Mouse (Mus musculus) heart, adult 2 months (tissue): Measurements from ENCODE around the gene Egln3.

ENCODE experiments used
- CTCF ChIP-seq: fragments of 200-600 bp; IDR thresholded peaks from 2 replicates; pipeline ENCODE4 v1.8.1; 2022; ENCODE audit warnings: antibody characterized with exemption, mild to moderate bottlenecking, moderate library complexity
- EP300 ChIP-seq: fragments of 200-500 bp; IDR thresholded peaks from 2 replicates; pipeline ENCODE4 v1.6.1; 2011; ENCODE audit warnings: low read depth, low read length, control low read depth; ENCODE audit not compliant: insufficient read depth
- POLR2A ChIP-seq: fragments of 200-500 bp; IDR thresholded peaks from 2 replicates; pipeline ENCODE4 v1.6.1; 2011; ENCODE audit warnings: mild to moderate bottlenecking, low read depth, low read length, control low read depth; ENCODE audit not compliant: insufficient read depth

DNA sequence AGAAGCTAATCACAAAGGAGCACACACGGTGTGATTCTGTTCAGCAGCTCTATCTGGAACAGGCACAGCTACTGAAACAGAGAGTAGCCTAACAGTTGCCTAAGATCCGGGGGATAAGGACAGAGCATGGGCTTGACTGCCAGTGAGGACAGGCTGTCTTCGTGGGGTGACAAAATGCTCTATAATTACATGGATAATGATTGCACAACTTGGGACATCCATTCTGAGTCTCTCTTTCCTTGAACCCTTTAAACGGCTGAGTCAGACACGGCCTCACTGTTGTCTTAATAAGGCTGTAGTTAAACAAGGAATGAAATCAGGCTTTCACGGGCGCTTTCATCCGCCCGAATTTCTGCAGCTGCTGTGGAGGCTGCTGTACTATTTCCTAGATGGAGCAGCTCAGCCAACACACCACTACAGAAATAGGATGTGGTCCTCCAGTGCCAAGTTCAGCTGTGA, 48.3 kb upstream of the Egln3 start:
- no peak for TF ChIP-seq EP300
- TF ChIP-seq CTCF, result no peak
- TF ChIP-seq POLR2A, result no peak
